Mouse (Mus musculus) bone marrow macrophage, adult 2 months (primary cell): ENCODE measurements around the gene Tmem220.

ENCODE experiments used
- CTCF ChIP-seq: IDR thresholded peaks from 2 replicates; pipeline ENCODE4 v1.5.1; 2012; ENCODE audit warnings: low read depth, mild to moderate bottlenecking, low read length, moderate library complexity
- POLR2A ChIP-seq: IDR thresholded peaks from 2 replicates; pipeline ENCODE4 v1.6.1; 2012; ENCODE audit warnings: mild to moderate bottlenecking, low read depth, low read length, borderline replicate concordance

GRCm38 (mm10) chr11:67002911-67003310 lies 22.0 kb upstream of the Tmem220 start:
- TF ChIP-seq POLR2A (no peak), CTCF (no peak)
